In the genomic region with DNA sequence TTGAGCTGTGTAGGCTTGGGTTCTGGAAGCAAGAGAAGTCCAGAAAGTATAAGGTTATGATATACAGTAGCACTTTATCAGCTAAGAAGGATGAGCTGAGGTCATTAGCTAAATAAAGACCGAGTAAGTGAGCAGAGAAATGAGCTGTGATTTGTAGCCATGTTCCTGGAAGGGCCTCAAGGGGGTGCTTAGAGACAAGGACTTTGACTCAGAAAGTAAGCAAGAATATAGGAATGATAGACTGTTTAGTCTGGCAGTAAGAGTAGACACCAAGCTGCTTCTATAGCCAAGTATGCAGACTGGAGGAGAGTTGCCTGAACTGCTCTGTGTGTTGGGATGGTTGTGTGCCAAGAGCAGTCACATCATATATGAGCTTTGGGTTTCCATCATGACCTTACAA, we compare ENCODE assay signal across 10 mouse cellular contexts.
"Had no signal": no experiment of that assay in that cellular context is flagged by ENCODE, and none has a peak within 500 bp of the region (broad histone marks: within the 10 kb centered on the region; RNA-seq: fewer than 3 reads in every experiment).

No protein-coding gene starts in this region.

- H3K27ac ChIP-seq: limb, embryonic 15.5 days; liver, embryonic 12.5 days; midbrain, embryonic 12.5 days; neural tube, embryonic 13.5 days; stomach, embryonic 15.5 days had no signal

- H3K4me3 ChIP-seq: limb, embryonic 15.5 days; liver, embryonic 12.5 days; midbrain, embryonic 12.5 days; neural tube, embryonic 13.5 days; stomach, embryonic 15.5 days had no signal

- ATAC-seq: liver, embryonic 12.5 days; midbrain, embryonic 16.5 days had no signal

- H3K4me1 ChIP-seq: limb, embryonic 15.5 days; liver, embryonic 12.5 days; midbrain, embryonic 12.5 days; neural tube, embryonic 13.5 days; stomach, embryonic 15.5 days had no signal

- DNase-seq: kidney, adult 18-20 months; kidney, postnatal 25 days; retina, postnatal 1 day; right cerebral cortex, postnatal 4 days had no signal

- H3K9me3 ChIP-seq: limb, embryonic 15.5 days; liver, embryonic 12.5 days; midbrain, embryonic 12.5 days; neural tube, embryonic 13.5 days; stomach, embryonic 15.5 days had no signal

- H3K9ac ChIP-seq: limb, embryonic 15.5 days; liver, embryonic 12.5 days; midbrain, embryonic 12.5 days; neural tube, embryonic 13.5 days; stomach, embryonic 15.5 days had no signal

- H3K4me2 ChIP-seq: limb, embryonic 15.5 days; liver, embryonic 12.5 days; midbrain, embryonic 12.5 days; neural tube, embryonic 13.5 days; stomach, embryonic 15.5 days had no signal

- H3K27me3 ChIP-seq: limb, embryonic 15.5 days; liver, embryonic 12.5 days; midbrain, embryonic 12.5 days; neural tube, embryonic 13.5 days; stomach, embryonic 15.5 days had no signal
